Mouse (Mus musculus) forebrain, embryonic 13.5 days (tissue): ENCODE data around the gene Fcrl5. TPM values are rescaled to one million over a fixed set of nuclear protein-coding genes. Genes with fewer than 3 reads are reported as not detected.

Experiments used
- ATAC-seq: fragments of 200-750 bp; cut with Nextera tagmentation; 2 replicates; pipeline ENCODE4 v1.8.0; 2017
- H3K27ac ChIP-seq: fragments of 300-500 bp; sonication (generic); 2 replicates; pipeline ENCODE4 v1.5.1; 2015; ENCODE audit warnings: inconsistent platforms, mild to moderate bottlenecking, moderate library complexity
- H3K27me3 ChIP-seq: fragments of 300-500 bp; sonication (generic); 2 replicates; pipeline ENCODE4 v1.6.1; 2015; ENCODE audit warnings: mild to moderate bottlenecking, inconsistent platforms
- H3K36me3 ChIP-seq: fragments of 300-500 bp; sonication (generic); 2 replicates; pipeline ENCODE4 v1.6.1; 2015; ENCODE audit warnings: mild to moderate bottlenecking, inconsistent platforms; ENCODE audit not compliant: poor library complexity, severe bottlenecking
- H3K4me1 ChIP-seq: fragments of 300-500 bp; sonication (generic); 2 replicates; pipeline ENCODE4 v1.6.1; 2015; ENCODE audit warnings: inconsistent platforms
- H3K4me2 ChIP-seq: fragments of 300-500 bp; sonication (generic); 2 replicates; pipeline ENCODE4 v1.6.1; 2015; ENCODE audit warnings: inconsistent platforms, mild to moderate bottlenecking, moderate library complexity
- H3K4me3 ChIP-seq: fragments of 300-500 bp; sonication (generic); 2 replicates; pipeline ENCODE4 v1.5.1; 2015; ENCODE audit warnings: mild to moderate bottlenecking, inconsistent platforms
- H3K9ac ChIP-seq: fragments of 300-500 bp; sonication (generic); 2 replicates; pipeline ENCODE4 v1.6.1; 2015; ENCODE audit warnings: mild to moderate bottlenecking, inconsistent platforms
- H3K9me3 ChIP-seq: fragments of 300-500 bp; sonication (generic); replicated peaks from 2 replicates; pipeline ENCODE4 v1.6.1; 2016; ENCODE audit warnings: inconsistent platforms
- WGBS: fragments of 180-500 bp; shearing (Covaris S2); methylation state at CpG from one replicate; pipeline ENCODE4 v1.1.7; 2015; 5-methylcytosine and 5-hydroxymethylcytosine counted together
- polyA plus RNA-seq: library from polyadenylated mRNA; unstranded; fragments of >200 nt; fragmentation: Nextera tagmentation; extraction: Ambion mirVana; gene quantifications from 2 replicates; pipeline ENCODE4 v1.2.1, GENCODE M21; 2015

Gene Fcrl5
- polyA plus RNA-seq, 1 experiment from 2014 or later: not detected

DNA sequence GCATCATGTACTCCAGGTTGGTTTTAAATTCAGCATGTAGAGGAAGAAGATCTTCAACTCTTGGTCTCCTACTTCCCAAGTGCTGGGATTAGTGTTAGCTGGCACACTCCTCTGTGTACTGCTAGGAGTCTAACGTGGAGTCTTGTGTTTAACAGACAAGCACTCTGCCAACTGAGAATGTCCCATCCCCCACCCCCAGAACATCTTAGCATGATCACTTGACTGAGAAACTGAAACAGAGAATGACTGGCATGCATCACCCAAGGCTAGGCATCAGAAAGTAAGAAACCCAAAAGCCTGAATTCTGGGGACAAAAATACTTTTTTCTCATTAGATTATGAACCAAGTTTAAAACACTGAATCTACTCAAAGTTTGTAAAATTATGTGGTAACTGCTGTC, 86.3 kb downstream of the Fcrl5 start:
- no peak overlapping the region for H3K4me2 ChIP-seq
- H3K4me3 ChIP-seq: no peak overlapping the region
- ATAC-seq: no peak
- H3K27me3 ChIP-seq: no peaks in the 10 kb centered on the region
- no peaks in the 10 kb centered on the region for H3K36me3 ChIP-seq
- 54% methylated on average over 1 of the region's 1 CpGs for WGBS
- H3K4me1 ChIP-seq: peaks cover 15% of the 10 kb centered on the region
- no peaks in the 10 kb centered on the region for H3K9me3 ChIP-seq
- H3K27ac ChIP-seq: no peak overlapping the region
- H3K9ac ChIP-seq: no peak overlapping the region

DNA sequence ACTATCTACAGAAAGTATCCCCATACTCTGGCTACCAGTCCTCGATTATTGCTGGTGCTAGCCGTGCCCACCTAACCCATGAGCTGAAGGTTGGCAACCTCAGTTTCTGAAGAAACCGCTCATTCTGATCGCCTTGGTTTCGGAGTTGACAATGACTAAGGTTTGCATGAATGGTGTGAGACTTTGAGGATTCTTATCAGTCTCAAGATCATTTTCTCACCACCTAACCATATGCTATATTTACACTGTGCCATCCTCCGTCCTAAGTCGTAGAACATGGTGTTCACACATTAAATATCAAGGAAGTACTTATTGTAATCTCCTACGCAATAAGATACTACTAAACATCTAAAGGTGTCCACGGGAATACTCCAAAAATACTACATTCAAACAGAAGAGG, 88.1 kb downstream of the Fcrl5 start:
- no peaks in the 10 kb centered on the region for H3K27me3 ChIP-seq
- H3K36me3 ChIP-seq: peaks cover 12% of the 10 kb centered on the region
- no peak overlapping the region for H3K9ac ChIP-seq
- ATAC-seq: no peak
- no peaks in the 10 kb centered on the region for H3K9me3 ChIP-seq
- no peak overlapping the region for H3K4me3 ChIP-seq
- no peak overlapping the region for H3K27ac ChIP-seq
- peaks cover 17% of the 10 kb centered on the region for H3K4me1 ChIP-seq
- 92% methylated on average over 9 of the region's 9 CpGs for WGBS
- H3K4me2 ChIP-seq: no peak overlapping the region

GRCm38 (mm10) chr3:87525043-87525836, 89.7 kb downstream of the Fcrl5 start, which contains the start of gene Etv3:
Gene Etv3 (plus strand): TSS chr3:87525407.
- peak within 1 kb of the TSS; percentile 99 for H3K9ac ChIP-seq
- peaks cover 27% of the 10 kb centered on the region for H3K36me3 ChIP-seq
- peak within 1 kb of the TSS; percentile 97 for H3K4me3 ChIP-seq
- H3K9me3 ChIP-seq: no peaks in the 10 kb centered on the region
- H3K27me3 ChIP-seq: no peaks in the 10 kb centered on the region
- H3K27ac ChIP-seq: peak within 1 kb of the TSS; percentile 72
- H3K4me2 ChIP-seq: peak within 1 kb of the TSS; percentile 89
- 6% methylated on average over 50 of the region's 64 CpGs for WGBS
- H3K4me1 ChIP-seq: peaks cover 17% of the 10 kb centered on the region
- ATAC-seq: peak; percentile 99

GRCm38 (mm10) chr3:87525837-87526570, 90.4 kb downstream of the Fcrl5 start:
- Histone ChIP-seq H3K36me3 (peaks cover 35% of the 10 kb centered on the region), H3K27me3 (no peaks in the 10 kb centered on the region), H3K4me1 (peaks cover 17% of the 10 kb centered on the region), H3K27ac (peak overlapping the region; percentile 72), H3K4me3 (peak overlapping the region; percentile 97), H3K9me3 (no peaks in the 10 kb centered on the region), H3K4me2 (peak overlapping the region; percentile 89), H3K9ac (peak overlapping the region; percentile 99)
- WGBS: 7% methylated on average over 27 of the region's 27 CpGs
- ATAC-seq: peak; percentile 73

DNA sequence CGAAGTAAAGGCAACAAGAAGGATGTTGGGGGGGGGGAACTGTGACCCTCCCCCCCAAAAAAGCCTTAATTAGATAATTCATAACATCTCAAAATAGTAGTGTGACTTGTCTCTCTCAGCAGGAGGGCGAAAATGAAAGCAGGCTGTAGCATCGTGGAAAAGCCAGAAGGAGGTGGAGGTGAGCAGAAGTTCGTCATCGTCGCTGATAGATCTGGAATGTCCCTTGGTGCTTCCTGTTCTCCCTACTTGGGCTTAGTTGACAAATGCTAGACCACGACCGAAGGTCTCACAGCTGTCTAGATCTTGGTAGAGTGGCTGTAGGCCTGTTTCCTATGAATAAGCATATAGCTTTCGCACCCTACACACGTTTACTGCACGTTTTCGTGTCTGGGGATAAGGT, 91.6 kb downstream of the Fcrl5 start:
- H3K9me3 ChIP-seq: no peaks in the 10 kb centered on the region
- peaks cover 17% of the 10 kb centered on the region for H3K4me1 ChIP-seq
- H3K36me3 ChIP-seq: peaks cover 44% of the 10 kb centered on the region
- no peak overlapping the region for H3K9ac ChIP-seq
- no peak overlapping the region for H3K4me2 ChIP-seq
- H3K27me3 ChIP-seq: no peaks in the 10 kb centered on the region
- WGBS: 92% methylated on average over 12 of the region's 12 CpGs
- ATAC-seq: no peak
- no peak overlapping the region for H3K4me3 ChIP-seq
- no peak overlapping the region for H3K27ac ChIP-seq

DNA sequence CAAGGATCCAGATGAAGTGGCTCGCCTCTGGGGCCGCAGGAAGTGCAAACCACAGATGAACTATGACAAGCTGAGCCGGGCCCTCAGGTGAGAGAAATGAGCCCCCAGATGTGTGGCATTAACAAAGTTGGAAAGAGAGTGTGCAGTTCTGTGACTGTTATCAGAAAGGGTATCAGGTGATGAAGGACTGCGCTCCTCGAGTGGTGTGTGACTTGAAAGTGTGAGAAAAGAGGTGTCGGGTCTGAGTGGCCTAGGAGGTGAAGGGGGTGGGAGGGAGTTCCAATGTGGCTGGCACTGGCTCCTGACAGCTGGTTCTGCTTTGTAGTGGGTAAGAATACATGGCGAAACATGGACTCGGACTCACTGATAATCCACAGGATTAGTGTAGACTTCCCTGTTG, 92.4 kb downstream of the Fcrl5 start:
- no peak for ATAC-seq
- no peak overlapping the region for H3K4me2 ChIP-seq
- H3K4me1 ChIP-seq: peaks cover 17% of the 10 kb centered on the region
- H3K36me3 ChIP-seq: peaks cover 51% of the 10 kb centered on the region
- WGBS: 97% methylated on average over 8 of the region's 8 CpGs
- no peak overlapping the region for H3K9ac ChIP-seq
- H3K4me3 ChIP-seq: no peak overlapping the region
- H3K27me3 ChIP-seq: no peaks in the 10 kb centered on the region
- H3K9me3 ChIP-seq: no peaks in the 10 kb centered on the region
- no peak overlapping the region for H3K27ac ChIP-seq

- Histone ChIP-seq H3K4me3 (no peak overlapping the region), H3K4me2 (no peak overlapping the region), H3K9ac (no peak overlapping the region), H3K36me3 (peaks cover 59% of the 10 kb centered on the region), H3K9me3 (no peaks in the 10 kb centered on the region), H3K27me3 (no peaks in the 10 kb centered on the region), H3K4me1 (peaks cover 17% of the 10 kb centered on the region), H3K27ac (no peak overlapping the region)
- 93% methylated on average over 8 of the region's 8 CpGs for WGBS
- no peak for ATAC-seq
These were observed 93.3 kb downstream of the Fcrl5 start for GRCm38 (mm10) chr3:87528841-87529240.

DNA sequence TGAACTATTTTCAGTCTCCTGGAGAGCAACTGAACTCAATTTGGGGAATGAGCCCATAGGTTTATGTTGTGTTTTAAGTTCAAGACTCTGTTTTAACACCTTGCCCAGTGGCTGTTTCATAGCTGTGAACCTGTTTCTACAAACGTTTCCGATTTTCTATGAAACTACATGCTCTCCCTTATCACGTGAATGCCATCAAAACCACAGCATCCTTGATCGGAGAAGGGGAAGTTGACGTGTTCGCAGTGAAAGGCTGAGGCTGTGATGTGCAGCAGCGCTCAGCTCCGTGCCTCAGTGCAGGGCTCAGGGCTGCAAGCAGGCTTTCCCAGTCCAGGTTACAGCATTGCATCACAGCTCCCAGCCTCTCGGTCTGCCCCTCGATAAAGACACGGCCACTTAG, 94.0 kb downstream of the Fcrl5 start:
- peaks cover 67% of the 10 kb centered on the region for H3K36me3 ChIP-seq
- H3K27me3 ChIP-seq: no peaks in the 10 kb centered on the region

GRCm38 (mm10) chr3:87530234-87530633, 94.7 kb downstream of the Fcrl5 start:
- WGBS: 96% methylated on average over 3 of the region's 3 CpGs
- Histone ChIP-seq H3K4me1 (peaks cover 12% of the 10 kb centered on the region), H3K4me2 (no peak overlapping the region), H3K27ac (no peak overlapping the region), H3K36me3 (peaks cover 73% of the 10 kb centered on the region), H3K9me3 (no peaks in the 10 kb centered on the region), H3K4me3 (no peak overlapping the region), H3K9ac (no peak overlapping the region), H3K27me3 (no peaks in the 10 kb centered on the region)
- no peak for ATAC-seq

More for the DNA sequence above, 94.0 kb downstream of the Fcrl5 start:
- H3K4me1 ChIP-seq: peaks cover 17% of the 10 kb centered on the region
- no peak overlapping the region for H3K4me3 ChIP-seq
- H3K9ac ChIP-seq: no peak overlapping the region
- no peak for ATAC-seq
- H3K4me2 ChIP-seq: no peak overlapping the region
- WGBS: 94% methylated on average over 11 of the region's 11 CpGs
- no peak overlapping the region for H3K27ac ChIP-seq
- H3K9me3 ChIP-seq: no peaks in the 10 kb centered on the region

GRCm38 (mm10) chr3:87533667-87534378, 98.2 kb downstream of the Fcrl5 start:
- Histone ChIP-seq H3K9ac (no peak overlapping the region), H3K27ac (no peak overlapping the region), H3K36me3 (peaks cover 96% of the 10 kb centered on the region), H3K4me2 (no peak overlapping the region), H3K9me3 (no peaks in the 10 kb centered on the region), H3K4me3 (no peak overlapping the region), H3K27me3 (no peaks in the 10 kb centered on the region), H3K4me1 (no peaks in the 10 kb centered on the region)
- no peak for ATAC-seq
- WGBS: 93% methylated on average over 7 of the region's 7 CpGs

DNA sequence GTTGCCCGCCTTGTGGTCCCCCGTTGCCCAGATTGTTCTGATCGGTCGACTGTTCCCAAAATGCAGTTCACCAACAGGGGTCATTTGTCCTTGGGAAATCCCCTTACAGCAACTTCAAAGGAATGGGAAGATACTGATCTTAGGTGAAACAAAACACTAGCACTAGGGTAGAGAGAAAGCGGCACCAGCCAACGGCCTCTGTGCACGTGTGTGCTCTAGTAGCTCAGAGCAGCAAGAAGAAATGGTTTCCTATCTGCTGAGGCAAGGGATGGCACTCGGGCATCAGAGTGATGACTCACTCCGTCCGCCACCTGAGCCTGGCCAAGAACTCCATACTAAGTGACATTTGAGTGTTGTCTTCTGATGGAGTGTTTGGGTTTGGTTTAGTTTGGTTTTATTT, 102.5 kb downstream of the Fcrl5 start:
- peaks cover 60% of the 10 kb centered on the region for H3K36me3 ChIP-seq

More for the DNA sequence above, 102.5 kb downstream of the Fcrl5 start:
- no peak for ATAC-seq
- Histone ChIP-seq H3K4me1 (peaks cover 22% of the 10 kb centered on the region), H3K4me2 (no peak overlapping the region), H3K9ac (no peak overlapping the region), H3K27ac (no peak overlapping the region), H3K9me3 (no peaks in the 10 kb centered on the region), H3K27me3 (no peaks in the 10 kb centered on the region), H3K4me3 (no peak overlapping the region)
- 94% methylated on average over 10 of the region's 10 CpGs for WGBS
